Mouse (Mus musculus): ENCODE results near the gene Scrn2. TPM values are rescaled to one million over a fixed set of nuclear protein-coding genes. Genes with fewer than 3 reads are reported as not detected.

Gene Scrn2
- total RNA-seq, 1 experiment, result 16.5 TPM

- Histone ChIP-seq H3K4me1 (ENCODE audit: control insufficient read depth in 2 of 2, insufficient read depth in 2 of 2, low read length in 2 of 2, poor library complexity in 1 of 2) (peaks cover 3 to 27% of the 10 kb centered on the region in 2 experiments; a peak in 1 of 4 replicates), H3K36me3 (ENCODE audit: control insufficient read depth, insufficient read depth, low read length, poor library complexity, severe bottlenecking) (peaks cover 6% of the 10 kb centered on the region; the same call in 1 of the 2 replicates), H3K27ac (ENCODE audit: insufficient read depth, low read depth, low read length, poor library complexity, severe bottlenecking) (no peak overlapping the region), H3K4me3 (ENCODE audit: insufficient read depth in 1 of 2, low read depth in 1 of 2, low read length in 2 of 2, poor library complexity in 1 of 2, severe bottlenecking in 1 of 2) (no peak overlapping the region), H3K9ac (ENCODE audit: insufficient read depth, low read depth, low read length, poor library complexity, severe bottlenecking) (no peak overlapping the region), H3K9me3 (ENCODE audit: control insufficient read depth, insufficient read depth, low read depth, low read length) (no peaks in the 10 kb centered on the region)
- DNase-seq (ENCODE audit: low read depth, low spot score), result no peak
- TF ChIP-seq MAFK (IDR thresholded peaks at IDR 0.05; ENCODE audit: insufficient read depth, low read depth, low read length) (no peak), HCFC1 (IDR thresholded peaks at IDR 0.05; ENCODE audit: borderline replicate concordance, insufficient read depth, low read length) (no peak), CHD2 (IDR thresholded peaks at IDR 0.05; ENCODE audit: low read depth, low read length) (no peak), ZC3H11A (IDR thresholded peaks at IDR 0.05; ENCODE audit: borderline replicate concordance, low read depth, low read length) (no peak), ZNF384 (IDR thresholded peaks at IDR 0.05; ENCODE audit: low read depth, low read length) (no peak)
- in situ Hi-C loops (cut with MboI; ENCODE audit: low sequenced_read_pairs in 2 of 2, unreplicated experiment in 2 of 2), result no loop called here
Observed at GRCm38 (mm10) chr11:97063274-97063920, 33.7 kb downstream of the Scrn2 start.

GRCm38 (mm10) chr11:97063921-97064295 lies 34.2 kb downstream of the Scrn2 start:
- in situ Hi-C loops (cut with MboI; ENCODE audit: low sequenced_read_pairs in 2 of 2, unreplicated experiment in 2 of 2), result no loop called here
- H3K4me1 ChIP-seq (ENCODE audit: control insufficient read depth in 2 of 2, insufficient read depth in 2 of 2, low read length in 2 of 2, poor library complexity in 1 of 2), result peaks cover 3 to 24% of the 10 kb centered on the region in 2 experiments; a peak in 1 of 4 replicates
- TF ChIP-seq CHD2 (IDR thresholded peaks at IDR 0.05; ENCODE audit: low read depth, low read length) (no peak), HCFC1 (IDR thresholded peaks at IDR 0.05; ENCODE audit: borderline replicate concordance, insufficient read depth, low read length) (no peak), ZC3H11A (IDR thresholded peaks at IDR 0.05; ENCODE audit: borderline replicate concordance, low read depth, low read length) (no peak), ZNF384 (IDR thresholded peaks at IDR 0.05; ENCODE audit: low read depth, low read length) (no peak), MAFK (IDR thresholded peaks at IDR 0.05; ENCODE audit: insufficient read depth, low read depth, low read length) (no peak)
- H3K4me3 ChIP-seq (ENCODE audit: insufficient read depth in 1 of 2, low read depth in 1 of 2, low read length in 2 of 2, poor library complexity in 1 of 2, severe bottlenecking in 1 of 2), result no peak overlapping the region
- H3K9ac ChIP-seq (ENCODE audit: insufficient read depth, low read depth, low read length, poor library complexity, severe bottlenecking), result no peak overlapping the region
- no peak overlapping the region for H3K27ac ChIP-seq (ENCODE audit: insufficient read depth, low read depth, low read length, poor library complexity, severe bottlenecking)
- no peak for DNase-seq (ENCODE audit: low read depth, low spot score)
- H3K9me3 ChIP-seq (ENCODE audit: control insufficient read depth, insufficient read depth, low read depth, low read length), result no peaks in the 10 kb centered on the region
- peaks cover 8% of the 10 kb centered on the region; the same call in 1 of the 2 replicates for H3K36me3 ChIP-seq (ENCODE audit: control insufficient read depth, insufficient read depth, low read length, poor library complexity, severe bottlenecking)

GRCm38 (mm10) chr11:97065538-97066295 lies 36.0 kb downstream of the Scrn2 start:
- in situ Hi-C loops (cut with MboI; ENCODE audit: low sequenced_read_pairs in 2 of 2, unreplicated experiment in 2 of 2), result no loop called here
- TF ChIP-seq CHD2 (IDR thresholded peaks at IDR 0.05; ENCODE audit: low read depth, low read length) (no peak), ZC3H11A (IDR thresholded peaks at IDR 0.05; ENCODE audit: borderline replicate concordance, low read depth, low read length) (no peak), MAFK (IDR thresholded peaks at IDR 0.05; ENCODE audit: insufficient read depth, low read depth, low read length) (no peak), HCFC1 (IDR thresholded peaks at IDR 0.05; ENCODE audit: borderline replicate concordance, insufficient read depth, low read length) (no peak), ZNF384 (IDR thresholded peaks at IDR 0.05; ENCODE audit: low read depth, low read length) (no peak)
- Histone ChIP-seq H3K36me3 (ENCODE audit: control insufficient read depth, insufficient read depth, low read length, poor library complexity, severe bottlenecking) (peaks cover 8% of the 10 kb centered on the region; the same call in 1 of the 2 replicates), H3K27ac (ENCODE audit: insufficient read depth, low read depth, low read length, poor library complexity, severe bottlenecking) (no peak overlapping the region), H3K4me3 (ENCODE audit: insufficient read depth in 1 of 2, low read depth in 1 of 2, low read length in 2 of 2, poor library complexity in 1 of 2, severe bottlenecking in 1 of 2) (no peak overlapping the region), H3K9ac (ENCODE audit: insufficient read depth, low read depth, low read length, poor library complexity, severe bottlenecking) (no peak overlapping the region), H3K4me1 (ENCODE audit: control insufficient read depth in 2 of 2, insufficient read depth in 2 of 2, low read length in 2 of 2, poor library complexity in 1 of 2) (peaks cover 0 to 17% of the 10 kb centered on the region in 2 experiments; a peak in 1 of 4 replicates), H3K9me3 (ENCODE audit: control insufficient read depth, insufficient read depth, low read depth, low read length) (no peaks in the 10 kb centered on the region)
- no peak for DNase-seq (ENCODE audit: low read depth, low spot score)

GRCm38 (mm10) chr11:97066656-97067360 lies 37.1 kb downstream of the Scrn2 start:
- in situ Hi-C loops (cut with MboI; ENCODE audit: low sequenced_read_pairs in 2 of 2, unreplicated experiment in 2 of 2), result no loop called here
- H3K9ac ChIP-seq (ENCODE audit: insufficient read depth, low read depth, low read length, poor library complexity, severe bottlenecking), result peak overlapping the region; percentile 48
- TF ChIP-seq CHD2 (IDR thresholded peaks at IDR 0.05; ENCODE audit: low read depth, low read length), result no peak
- TF ChIP-seq HCFC1 (IDR thresholded peaks at IDR 0.05; ENCODE audit: borderline replicate concordance, insufficient read depth, low read length), result 0 out of 2 replicates have a peak, but pooled peaks have one; percentile 42

More at GRCm38 (mm10) chr11:97066656-97067360, 37.1 kb downstream of the Scrn2 start:
- Histone ChIP-seq H3K4me3 (ENCODE audit: insufficient read depth in 1 of 2, low read depth in 1 of 2, low read length in 2 of 2, poor library complexity in 1 of 2, severe bottlenecking in 1 of 2) (peak overlapping the region; percentile 63 to 64), H3K9me3 (ENCODE audit: control insufficient read depth, insufficient read depth, low read depth, low read length) (no peaks in the 10 kb centered on the region), H3K27ac (ENCODE audit: insufficient read depth, low read depth, low read length, poor library complexity, severe bottlenecking) (no peak overlapping the region), H3K4me1 (ENCODE audit: control insufficient read depth in 2 of 2, insufficient read depth in 2 of 2, low read length in 2 of 2, poor library complexity in 1 of 2) (peaks cover 0 to 17% of the 10 kb centered on the region in 2 experiments; a peak in 1 of 4 replicates), H3K36me3 (ENCODE audit: control insufficient read depth, insufficient read depth, low read length, poor library complexity, severe bottlenecking) (peaks cover 8% of the 10 kb centered on the region; the same call in 1 of the 2 replicates)
- peak; percentile 88 for DNase-seq (ENCODE audit: low read depth, low spot score)

Data from ES-E14 (cell line).